Comparison of ENCODE assay signal across 8 mouse cellular contexts in genomic region chr3:142395520-142396193, GRCm38 (mm10). TPM values are rescaled to one million over a fixed set of nuclear protein-coding genes. Genes with fewer than 3 reads are reported as not detected.
DNase-seq lines count a peak whose midpoint lies in the region; ATAC-seq and TF ChIP-seq lines count a peak whose summit lies in the region.

Gene Pdlim5 (minus strand): TSS chr3:142395696.

- no peak; the same call in 1 of the 2 replicates for TF ChIP-seq RAD21 in CH12.LX (IDR thresholded peaks at IDR 0.05; ENCODE audit: low read depth, low read length)

- H3K27ac ChIP-seq in CH12.LX (ENCODE audit: insufficient read depth, low read depth), result peak within 1 kb of the TSS; percentile 50
- 0 out of 2 replicates have a peak within 1 kb of the TSS, but pooled peaks have one; percentile 3 for H3K27ac ChIP-seq in forebrain, embryonic 12.5 days
- H3K27ac ChIP-seq in heart, postnatal 0 days (ENCODE audit: low read depth), result peak within 1 kb of the TSS; percentile 99
- peak within 1 kb of the TSS; percentile 95 for H3K27ac ChIP-seq in liver, postnatal 0 days (ENCODE audit: low read depth)
- H3K27ac ChIP-seq in neural tube, embryonic 14.5 days (ENCODE audit: low read depth, low read length), result peak within 1 kb of the TSS; percentile 39; the same call in 1 of the 2 replicates

- peaks cover 0 to 2% of the 10 kb centered on the region in 2 experiments for H3K36me3 ChIP-seq in CH12.LX (replicated peaks in 1 of 2; ENCODE audit: control insufficient read depth in 1 of 2, insufficient read depth in 1 of 2, low read length in 1 of 2)
- no peaks in the 10 kb centered on the region for H3K36me3 ChIP-seq in forebrain, embryonic 12.5 days (replicated peaks)
- 0 out of 2 replicates have a peak, but pooled peaks cover 6% of the 10 kb centered on the region for H3K36me3 ChIP-seq in heart, postnatal 0 days (replicated peaks; ENCODE audit: control insufficient read depth, insufficient read depth, low read length)
- no peaks in the 10 kb centered on the region for H3K36me3 ChIP-seq in liver, postnatal 0 days (replicated peaks; ENCODE audit: insufficient read depth, low read length)
- no peaks in the 10 kb centered on the region for H3K36me3 ChIP-seq in neural tube, embryonic 14.5 days (ENCODE audit: control insufficient read depth, insufficient read depth, low read length)

- ATAC-seq in forebrain, embryonic 12.5 days (ENCODE audit: low FRiP score), result peak; percentile 99
- peak; percentile 93 for ATAC-seq in heart, postnatal 0 days (ENCODE audit: insufficient read depth, low read depth)
- ATAC-seq in liver, postnatal 0 days, result peak; percentile 94
- peak; percentile 99 for ATAC-seq in neural tube, embryonic 14.5 days (ENCODE audit: low read depth)

- TF ChIP-seq CTCF in CH12.LX (conservative IDR thresholded peaks at IDR 0.05 in 1 of 2, IDR thresholded peaks at IDR 0.05 in 1 of 2; ENCODE audit: low read depth in 2 of 2, low read length in 2 of 2), result no peak
- no peak for TF ChIP-seq CTCF in heart, postnatal 0 days (IDR thresholded peaks at IDR 0.05; ENCODE audit: low read depth)
- 0 out of 2 replicates have a peak, but pooled peaks have one; percentile 4 for TF ChIP-seq CTCF in liver, postnatal 0 days (IDR thresholded peaks at IDR 0.05; ENCODE audit: low read depth)

- no peak for TF ChIP-seq EP300 in CH12.LX (IDR thresholded peaks at IDR 0.05; ENCODE audit: low read length)
- TF ChIP-seq EP300 in heart, postnatal 0 days (IDR thresholded peaks at IDR 0.05; ENCODE audit: low read depth), result no peak
- TF ChIP-seq EP300 in liver, postnatal 0 days (IDR thresholded peaks at IDR 0.05; ENCODE audit: low read depth), result no peak

- H3K4me2 ChIP-seq in CH12.LX (ENCODE audit: insufficient read depth, low read depth, poor library complexity, severe bottlenecking), result peak within 1 kb of the TSS; percentile 96
- H3K4me2 ChIP-seq in forebrain, embryonic 12.5 days, result peak within 1 kb of the TSS; percentile 84
- peak within 1 kb of the TSS; percentile 83 for H3K4me2 ChIP-seq in heart, postnatal 0 days (ENCODE audit: low read depth, low read length)
- H3K4me2 ChIP-seq in liver, postnatal 0 days (ENCODE audit: low read depth, low read length), result peak within 1 kb of the TSS; percentile 83
- H3K4me2 ChIP-seq in neural tube, embryonic 14.5 days (ENCODE audit: low read depth, low read length), result peak within 1 kb of the TSS; percentile 81

- H3K9ac ChIP-seq in CH12.LX (ENCODE audit: insufficient read depth, low read depth), result peak within 1 kb of the TSS; percentile 57
- peak within 1 kb of the TSS; percentile 69 for H3K9ac ChIP-seq in forebrain, embryonic 12.5 days
- H3K9ac ChIP-seq in heart, postnatal 0 days (replicated peaks; ENCODE audit: low read depth, low read length), result peak within 1 kb of the TSS; percentile 99
- peak within 1 kb of the TSS; percentile 83 for H3K9ac ChIP-seq in liver, postnatal 0 days (replicated peaks)
- H3K9ac ChIP-seq in neural tube, embryonic 14.5 days (replicated peaks; ENCODE audit: low read depth, low read length), result peak within 1 kb of the TSS; percentile 69

- H3K79me2 ChIP-seq in CH12.LX (replicated peaks; ENCODE audit: control insufficient read depth, extremely low read depth, insufficient read depth, poor library complexity, severe bottlenecking), result no peaks in the 10 kb centered on the region

- H3K4me3 ChIP-seq in CH12.LX (replicated peaks in 1 of 3; ENCODE audit: low read depth in 2 of 3, low read length in 2 of 3, poor library complexity in 1 of 3), result peak within 1 kb of the TSS; percentile 72 to 76 (median 76)
- peak within 1 kb of the TSS; percentile 82 for H3K4me3 ChIP-seq in forebrain, embryonic 12.5 days (replicated peaks)
- peak within 1 kb of the TSS; percentile 94 for H3K4me3 ChIP-seq in heart, postnatal 0 days (ENCODE audit: low read depth, low read length)
- H3K4me3 ChIP-seq in liver, postnatal 0 days (ENCODE audit: low read depth, low read length), result peak within 1 kb of the TSS; percentile 85
- peak within 1 kb of the TSS; percentile 76 for H3K4me3 ChIP-seq in neural tube, embryonic 14.5 days (ENCODE audit: low read depth, low read length)

- dilution Hi-C loops in CH12.LX (cut with MboI; ENCODE audit: extremely low pct_ligation_motif_present, extremely low pct_unique_long_range_greater_than_20kb, low sequenced_read_pairs), result no loop called here

- TF ChIP-seq POLR2A in CH12.LX (IDR thresholded peaks at IDR 0.05; ENCODE audit: low read depth, low read length), result peak; percentile 98

- DNase-seq in CH12.LX (ENCODE audit: extremely low read depth), result peak; percentile 94
- DNase-seq in c-Kit-positive CD71-positive TER-119-negative erythroid progenitor cells, embryonic 14.5 days (ENCODE audit: low read depth), result peak; percentile 81
- DNase-seq in heart, postnatal 0 days (ENCODE audit: low spot score), result peak; percentile 89
- DNase-seq in large intestine, adult 2 months (ENCODE audit: low read depth, low spot score), result no peak
- DNase-seq in liver, postnatal 0 days, result peak; percentile 95
- DNase-seq in testis, postnatal 10 days (ENCODE audit: low spot score), result peak; percentile 97

- H3K9me3 ChIP-seq in CH12.LX (replicated peaks; ENCODE audit: low read length), result no peaks in the 10 kb centered on the region
- H3K9me3 ChIP-seq in forebrain, embryonic 12.5 days, result no peaks in the 10 kb centered on the region
- H3K9me3 ChIP-seq in heart, postnatal 0 days (replicated peaks; ENCODE audit: control insufficient read depth, low read length), result no peaks in the 10 kb centered on the region
- H3K9me3 ChIP-seq in liver, postnatal 0 days (ENCODE audit: low read length), result no peaks in the 10 kb centered on the region
- no peaks in the 10 kb centered on the region for H3K9me3 ChIP-seq in neural tube, embryonic 14.5 days (ENCODE audit: control insufficient read depth, low read length)

- in situ Hi-C loops in CH12.LX (cut with MboI; ENCODE audit: low pct_ligation_motif_present, low pct_unique_long_range_greater_than_20kb, low sequenced_read_pairs), result no loop called here

- no peaks in the 10 kb centered on the region for H3K27me3 ChIP-seq in CH12.LX (replicated peaks)
- peaks cover 10% of the 10 kb centered on the region; the same call in 1 of the 2 replicates for H3K27me3 ChIP-seq in forebrain, embryonic 12.5 days
- H3K27me3 ChIP-seq in heart, postnatal 0 days (ENCODE audit: control insufficient read depth, insufficient read depth, low read length), result no peaks in the 10 kb centered on the region
- no peaks in the 10 kb centered on the region for H3K27me3 ChIP-seq in liver, postnatal 0 days (ENCODE audit: insufficient read depth, low read length)
- no peaks in the 10 kb centered on the region for H3K27me3 ChIP-seq in neural tube, embryonic 14.5 days (ENCODE audit: control insufficient read depth, insufficient read depth, low read length)

- WGBS in forebrain, embryonic 12.5 days, result under 1% methylated on average over 46 of the region's 46 CpGs
- under 1% methylated on average over 46 of the region's 46 CpGs for WGBS in heart, postnatal 0 days
- under 1% methylated on average over 46 of the region's 46 CpGs for WGBS in large intestine, adult 2 months
- WGBS in liver, postnatal 0 days (ENCODE audit: insufficient replicate concordance), result under 1% methylated on average over 45 of the region's 46 CpGs
- under 1% methylated on average over 43 of the region's 46 CpGs for WGBS in neural tube, embryonic 14.5 days

- peaks cover 8 to 21% of the 10 kb centered on the region in 2 experiments; a peak in 3 of 4 replicates for H3K4me1 ChIP-seq in CH12.LX (ENCODE audit: control insufficient read depth in 1 of 2, insufficient read depth in 2 of 2)
- H3K4me1 ChIP-seq in forebrain, embryonic 12.5 days, result peaks cover 8% of the 10 kb centered on the region
- no peaks in the 10 kb centered on the region for H3K4me1 ChIP-seq in heart, postnatal 0 days (ENCODE audit: control insufficient read depth, insufficient read depth)
- peaks cover 6% of the 10 kb centered on the region; the same call in 1 of the 2 replicates for H3K4me1 ChIP-seq in liver, postnatal 0 days (ENCODE audit: insufficient read depth)
- H3K4me1 ChIP-seq in neural tube, embryonic 14.5 days (ENCODE audit: control insufficient read depth, insufficient read depth, low read length), result no peaks in the 10 kb centered on the region

TF ChIP-seq in CH12.LX, 34 proteins besides CTCF, POLR2A, EP300 and RAD21 (continues in another document):
- TF ChIP-seq USF1 (IDR thresholded peaks at IDR 0.05; ENCODE audit: low read depth, low read length), result peak; percentile 27; the same call in 1 of the 2 replicates
- 0 out of 2 replicates have a peak, but pooled peaks have one; percentile 0 for TF ChIP-seq MAX (IDR thresholded peaks at IDR 0.05; ENCODE audit: low read length)
- TF ChIP-seq TCF12 (IDR thresholded peaks at IDR 0.05; ENCODE audit: low read depth, low read length), result peak; percentile 93
- peak; percentile 71; the same call in 1 of the 2 replicates for TF ChIP-seq MEF2A (IDR thresholded peaks at IDR 0.05; ENCODE audit: borderline replicate concordance, low read depth, low read length)
- TF ChIP-seq HCFC1 (IDR thresholded peaks at IDR 0.05; ENCODE audit: low read depth, low read length), result peak; percentile 66
- TF ChIP-seq KAT2A (IDR thresholded peaks at IDR 0.05; ENCODE audit: insufficient replicate concordance, low read length), result no peak
- 0 out of 2 replicates have a peak, but pooled peaks have one; percentile 80 for TF ChIP-seq CHD1 (IDR thresholded peaks at IDR 0.05; ENCODE audit: low read depth, low read length)
- TF ChIP-seq SIN3A (IDR thresholded peaks at IDR 0.05; ENCODE audit: low read length), result peak; percentile 83
- peak; percentile 95 for TF ChIP-seq ELF1 (IDR thresholded peaks at IDR 0.05; ENCODE audit: low read depth, low read length)
- 0 out of 2 replicates have a peak, but pooled peaks have one; percentile 68 for TF ChIP-seq UBTF (IDR thresholded peaks at IDR 0.05; ENCODE audit: low read depth, low read length)
- TF ChIP-seq MXI1 (IDR thresholded peaks at IDR 0.05; ENCODE audit: low read depth, low read length), result peak; percentile 89
- peak; percentile 98 for TF ChIP-seq NELFE (IDR thresholded peaks at IDR 0.05; ENCODE audit: low read depth, low read length)
- no peak for TF ChIP-seq MYC (IDR thresholded peaks at IDR 0.05; ENCODE audit: low read depth, low read length)
- peak; percentile 74; the same call in 1 of the 2 replicates for TF ChIP-seq IRF4 (IDR thresholded peaks at IDR 0.05; ENCODE audit: low read depth, low read length)

RNA-seq across cellular contexts. Expression of gene Pdlim5, which starts in this region (rescaled TPM):
- total RNA-seq in CH12.LX (2012; rRNA removed) (20.7 and 22.0 TPM in 2 replicates), CH12.LX (2014; rRNA removed) (22.8 and 23.2 TPM in 2 replicates)
- 22.8 and 24.6 TPM in 2 replicates for polyA plus RNA-seq in CH12.LX (2012; ENCODE audit: insufficient read length, low read depth)
- polyA plus RNA-seq in forebrain, embryonic 12.5 days (2016; fragmentation: Nextera tagmentation; extraction: Ambion mirVana), result 12.9 and 13.1 TPM in 2 replicates
- total RNA-seq in heart, postnatal 0 days (2014; rRNA removed; ENCODE audit: low replicate concordance), result 512 and 650 TPM in 2 replicates
- 336 and 367 TPM in 2 replicates for polyA plus RNA-seq in heart, postnatal 0 days (2015; fragmentation: Nextera tagmentation; extraction: Ambion mirVana)
- 30.8 and 74.7 TPM in 2 replicates for polyA plus RNA-seq in large intestine, adult 2 months (2012; rRNA removed)
- polyA plus RNA-seq in liver, postnatal 0 days (2015; fragmentation: Nextera tagmentation; extraction: Ambion mirVana), result 9.4 and 11.5 TPM in 2 replicates
- polyA plus RNA-seq in neural tube, embryonic 14.5 days (2014; fragmentation: Nextera tagmentation; extraction: Ambion mirVana), result 16.8 and 19.8 TPM in 2 replicates

Comparison
In these comparisons a context has a peak if more than half of its experiments do, and no peak if none do; other contexts are left out.
1. RNA of gene Pdlim5 (total RNA-seq): 512 to 650 TPM in heart, postnatal 0 days; 20.7 to 23.2 TPM in CH12.LX; every median in the first group is over 10 times any median in the second.
2. H3K27ac ChIP-seq: peak in every context shown above with its lines; median percentile 99 in heart, postnatal 0 days; 95 in liver, postnatal 0 days; 50 in CH12.LX; 39 in neural tube, embryonic 14.5 days; 3 in forebrain, embryonic 12.5 days.
3. Peak in every context shown above with its lines, with median percentiles within 50 percentile points of each other: H3K4me2 ChIP-seq, H3K4me3 ChIP-seq, H3K9ac ChIP-seq and ATAC-seq.